Mouse (Mus musculus) stomach, postnatal 0 days (tissue): ENCODE data around the gene Hist1h2bp.

Experiments
- CTCF ChIP-seq: IDR thresholded peaks from 2 replicates; pipeline ENCODE4 v1.5.1; 2016; ENCODE audit warnings: antibody characterized with exemption, low read depth, mild to moderate bottlenecking, moderate library complexity
- EP300 ChIP-seq: optimal IDR thresholded peaks from 2 replicates; pipeline ENCODE3; 2016; ENCODE audit warnings: antibody characterized with exemption

DNA sequence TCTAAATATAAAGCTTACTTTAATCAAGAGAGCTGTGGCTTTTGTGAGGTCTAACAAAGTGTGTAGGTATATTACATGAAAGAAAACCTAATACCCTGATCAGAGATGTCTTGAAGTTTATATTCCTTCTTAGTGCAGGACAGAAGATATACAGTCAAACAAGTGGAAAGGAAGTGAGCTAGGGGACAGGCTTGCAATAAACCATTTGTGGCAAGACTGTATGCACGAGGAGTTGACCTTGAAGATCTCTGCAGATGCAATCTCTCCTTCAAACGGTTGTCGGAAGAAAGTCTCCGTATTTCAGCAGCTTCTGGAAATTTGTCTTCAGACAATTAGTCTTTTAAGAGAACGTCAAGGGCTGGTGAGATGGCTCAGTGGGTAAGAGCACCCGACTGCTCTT lies 2.7 kb downstream of the Hist1h2bp start:
- TF ChIP-seq CTCF (no peak), EP300 (no peak)
